Mouse (Mus musculus): ENCODE data around the gene Grin2d.

The Grin2d gene

GRCm38 (mm10) chr7:45794971-45795370 lies 83.2 kb downstream of the Grin2d start:
- in situ Hi-C loops (cut with MboI; ENCODE audit: low pct_unique_long_range_greater_than_20kb in 1 of 2, low sequenced_read_pairs in 2 of 2, unreplicated experiment in 1 of 2) = no loop called here

- in situ Hi-C loops (cut with MboI; ENCODE audit: low pct_unique_long_range_greater_than_20kb in 1 of 2, low sequenced_read_pairs in 2 of 2, unreplicated experiment in 1 of 2) = no loop called here
Observed at GRCm38 (mm10) chr7:45793969-45794585, 84.1 kb downstream of the Grin2d start.

GRCm38 (mm10) chr7:45793240-45793639 lies 84.9 kb downstream of the Grin2d start:
- in situ Hi-C loops (cut with MboI; ENCODE audit: low pct_unique_long_range_greater_than_20kb in 1 of 2, low sequenced_read_pairs in 2 of 2, unreplicated experiment in 1 of 2) = no loop called here

- in situ Hi-C loops (cut with MboI; ENCODE audit: low pct_unique_long_range_greater_than_20kb in 1 of 2, low sequenced_read_pairs in 2 of 2, unreplicated experiment in 1 of 2) = no loop called here
Observed at GRCm38 (mm10) chr7:45791756-45792490, 86.3 kb downstream of the Grin2d start.

GRCm38 (mm10) chr7:45790721-45791120 lies 87.5 kb downstream of the Grin2d start:
- in situ Hi-C loops (cut with MboI; ENCODE audit: low pct_unique_long_range_greater_than_20kb in 1 of 2, low sequenced_read_pairs in 2 of 2, unreplicated experiment in 1 of 2) = no loop called here

- in situ Hi-C loops (cut with MboI; ENCODE audit: low pct_unique_long_range_greater_than_20kb in 1 of 2, low sequenced_read_pairs in 2 of 2, unreplicated experiment in 1 of 2) = no loop called here
Observed at GRCm38 (mm10) chr7:45787642-45788041, 90.5 kb downstream of the Grin2d start.

GRCm38 (mm10) chr7:45786661-45787413 lies 91.3 kb downstream of the Grin2d start:
- in situ Hi-C loops (cut with MboI; ENCODE audit: low pct_unique_long_range_greater_than_20kb in 1 of 2, low sequenced_read_pairs in 2 of 2, unreplicated experiment in 1 of 2) = no loop called here

- in situ Hi-C loops (cut with MboI; ENCODE audit: low pct_unique_long_range_greater_than_20kb in 1 of 2, low sequenced_read_pairs in 2 of 2, unreplicated experiment in 1 of 2) = no loop called here
Observed at GRCm38 (mm10) chr7:45786136-45786578, 92.0 kb downstream of the Grin2d start.

- in situ Hi-C loops (cut with MboI; ENCODE audit: low pct_unique_long_range_greater_than_20kb in 1 of 2, low sequenced_read_pairs in 2 of 2, unreplicated experiment in 1 of 2) = no loop called here
Observed at GRCm38 (mm10) chr7:45785388-45786135, 92.6 kb downstream of the Grin2d start.

GRCm38 (mm10) chr7:45784524-45785372 lies 93.4 kb downstream of the Grin2d start, which contains the start of gene Sult2b1:
TSS of gene Sult2b1 (minus strand) at chr7:45784669.
- in situ Hi-C loops (cut with MboI; ENCODE audit: low pct_unique_long_range_greater_than_20kb in 1 of 2, low sequenced_read_pairs in 2 of 2, unreplicated experiment in 1 of 2) = no loop called here

GRCm38 (mm10) chr7:45783511-45784091 lies 94.6 kb downstream of the Grin2d start, which contains the start of gene Lmtk3:
TSS of gene Lmtk3 (plus strand) at chr7:45783738.
- in situ Hi-C loops (cut with MboI; ENCODE audit: low pct_unique_long_range_greater_than_20kb in 1 of 2, low sequenced_read_pairs in 2 of 2, unreplicated experiment in 1 of 2) = no loop called here

- in situ Hi-C loops (cut with MboI; ENCODE audit: low pct_unique_long_range_greater_than_20kb in 1 of 2, low sequenced_read_pairs in 2 of 2, unreplicated experiment in 1 of 2) = no loop called here
Observed at GRCm38 (mm10) chr7:45782271-45782670, 95.9 kb downstream of the Grin2d start.
